Mouse (Mus musculus) kidney, postnatal 36 days (tissue): ENCODE data around the gene Faf1.
"Not testable (repeated sequence)": the region's sequence is repeated elsewhere in the genome, so short reads cannot be mapped to it uniquely, and the experiment has no call there.

Source experiments
- DNase-seq, 2 experiments: peaks; one replicate each; pipeline ENCODE4 v3.0.0; 2021 to 2022; ENCODE audit warnings: mixed read lengths in 2 of 2

The Faf1 gene

DNA sequence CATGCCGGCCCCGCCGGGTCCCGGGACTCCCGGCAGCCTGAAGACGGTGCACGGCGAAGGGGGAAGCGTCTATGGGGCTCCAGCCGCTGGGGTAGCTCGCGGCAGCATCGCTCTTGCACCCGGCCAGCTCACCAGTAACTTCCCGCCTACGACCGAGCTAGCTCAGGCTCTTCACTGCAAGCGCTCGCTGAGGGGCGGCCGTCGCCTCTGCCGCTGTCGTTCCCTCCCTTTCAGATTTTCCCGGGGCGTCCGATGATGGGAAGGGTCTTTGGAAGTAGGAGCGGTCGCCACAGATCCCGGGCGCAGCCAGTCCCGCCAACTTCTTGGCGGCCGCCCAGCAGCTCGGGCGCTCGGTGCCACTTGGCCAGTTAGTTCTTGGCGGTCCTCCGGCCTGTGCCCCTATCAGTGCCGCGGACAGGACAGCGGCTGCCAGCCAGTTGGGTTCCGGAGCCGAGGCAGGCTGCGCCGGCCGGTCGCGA, 10.4 kb upstream of the Faf1 start:
- peak; percentile 30 to 82 for DNase-seq

DNA sequence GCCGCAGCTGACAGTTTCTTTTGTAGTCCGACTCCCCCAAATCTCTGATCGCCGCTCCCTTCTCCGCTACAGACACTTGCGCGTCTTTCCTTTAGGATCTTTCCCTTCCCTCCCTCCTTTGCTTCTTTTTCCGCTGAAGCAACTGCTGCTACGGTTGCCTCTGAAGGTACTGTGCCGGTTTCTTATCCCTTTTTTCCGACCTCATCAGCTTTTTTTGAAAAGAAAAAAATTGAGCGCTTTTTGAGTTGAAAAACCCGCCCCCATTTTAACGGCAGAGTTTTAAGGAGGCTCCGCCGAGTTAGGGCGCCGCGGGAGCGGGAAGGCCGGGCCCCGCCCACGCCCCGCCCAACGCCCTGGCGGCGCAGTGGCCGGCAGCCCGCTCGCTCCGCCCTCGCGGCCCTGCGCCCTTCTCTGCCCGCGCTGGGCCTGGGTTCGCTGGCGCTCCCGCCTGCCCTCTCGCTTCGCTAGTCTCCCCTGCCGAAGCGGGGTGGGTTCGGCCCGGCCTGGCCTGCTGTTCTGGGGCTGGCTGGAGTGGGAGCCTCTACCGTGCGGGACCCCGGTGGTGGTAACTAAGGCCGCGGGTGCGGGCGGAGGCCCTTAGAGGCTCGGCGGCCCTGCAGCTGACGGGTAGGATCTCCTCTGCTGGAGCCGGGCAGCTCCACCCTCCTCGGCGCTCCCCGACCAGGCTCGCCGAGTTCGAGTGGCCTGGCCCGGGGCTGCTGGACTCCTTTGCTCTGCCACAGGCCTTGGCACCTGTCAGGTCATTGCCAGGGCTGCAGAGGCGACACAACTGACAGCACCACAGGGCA, 9.7 kb upstream of the Faf1 start, which contains the start of gene Cdkn2c:
TSS of gene Cdkn2c (minus strand) at position 729 of the 809 bp plus-strand sequence.
- DNase-seq, result peak; percentile 90 to 95

DNA sequence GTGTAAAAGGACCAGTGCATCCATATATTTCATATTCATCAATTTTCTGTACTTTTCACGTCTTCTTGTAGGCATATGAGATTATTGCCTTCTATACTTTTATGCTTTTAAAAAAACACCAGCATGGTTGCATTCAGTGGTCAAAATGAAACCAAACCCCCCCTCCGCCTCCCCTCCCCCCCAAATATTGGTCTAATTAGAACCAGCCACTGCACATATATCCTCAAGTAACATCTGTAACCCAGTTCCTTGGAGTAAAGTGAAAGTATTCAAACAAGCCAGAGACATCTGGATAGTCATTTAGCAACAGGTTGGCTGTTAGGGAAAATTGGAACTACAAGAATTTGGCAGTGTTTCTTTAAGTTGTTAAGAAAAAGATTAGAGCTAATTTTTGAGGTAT, 8.9 kb upstream of the Faf1 start:
- no peak for DNase-seq

DNA sequence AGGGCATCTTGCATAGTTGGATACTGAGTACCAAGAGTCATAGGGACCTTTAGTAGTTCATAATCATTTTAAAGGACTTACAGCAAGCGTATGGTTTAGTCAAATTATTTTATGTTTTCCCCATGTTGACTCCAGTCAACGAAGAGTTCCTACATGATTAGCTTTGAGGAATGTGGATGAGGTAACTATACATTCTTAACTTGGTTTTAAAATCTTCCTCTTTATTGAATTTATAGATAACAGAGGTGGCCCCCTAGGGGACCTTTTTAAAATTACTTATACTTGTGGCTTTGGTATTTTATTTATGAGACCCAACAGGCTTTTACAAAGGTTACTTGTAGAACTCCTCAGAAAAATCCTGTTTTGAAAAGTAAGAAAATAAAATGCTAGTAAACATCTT, 6.2 kb upstream of the Faf1 start:
- DNase-seq, result no peak

DNA sequence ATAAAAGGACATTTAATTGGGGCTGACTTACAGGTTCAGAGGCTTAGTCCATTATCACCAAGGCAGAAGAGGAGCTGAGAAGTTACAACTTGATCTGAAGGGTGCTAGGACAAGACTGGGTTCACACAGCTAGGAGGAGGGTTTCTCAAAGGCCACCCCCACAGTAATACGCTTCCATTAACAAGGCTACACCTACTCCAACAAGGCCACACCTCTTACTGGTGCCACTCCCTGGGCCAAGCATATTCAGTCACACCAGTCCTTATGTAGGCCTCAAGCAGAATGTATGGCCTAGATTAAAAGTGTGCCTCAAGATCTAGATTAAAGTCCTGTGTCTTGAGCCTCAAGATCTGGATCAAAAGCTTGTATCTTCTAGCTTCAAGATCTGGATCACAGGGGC, 4.4 kb upstream of the Faf1 start:
- no peak for DNase-seq

DNA sequence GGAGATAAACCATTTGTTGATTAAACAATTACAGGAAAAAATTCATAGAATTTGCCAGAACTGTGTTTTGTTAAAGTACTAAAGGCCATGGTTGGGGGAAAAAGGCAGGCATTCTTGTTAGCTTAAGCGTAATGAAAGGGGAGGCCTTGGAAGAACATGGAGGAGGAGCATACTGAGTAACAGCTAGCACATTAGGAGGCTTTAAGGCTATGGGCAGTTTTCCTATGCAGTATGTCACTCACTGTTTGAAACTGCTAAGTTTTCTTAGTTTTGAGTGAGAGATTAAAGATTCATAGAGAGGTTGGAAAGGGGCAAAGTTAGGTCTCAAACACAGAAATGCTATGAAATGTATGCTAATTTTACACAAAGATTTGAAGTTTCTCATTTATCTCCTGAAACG, 2.3 kb upstream of the Faf1 start:
- DNase-seq, result no peak

DNA sequence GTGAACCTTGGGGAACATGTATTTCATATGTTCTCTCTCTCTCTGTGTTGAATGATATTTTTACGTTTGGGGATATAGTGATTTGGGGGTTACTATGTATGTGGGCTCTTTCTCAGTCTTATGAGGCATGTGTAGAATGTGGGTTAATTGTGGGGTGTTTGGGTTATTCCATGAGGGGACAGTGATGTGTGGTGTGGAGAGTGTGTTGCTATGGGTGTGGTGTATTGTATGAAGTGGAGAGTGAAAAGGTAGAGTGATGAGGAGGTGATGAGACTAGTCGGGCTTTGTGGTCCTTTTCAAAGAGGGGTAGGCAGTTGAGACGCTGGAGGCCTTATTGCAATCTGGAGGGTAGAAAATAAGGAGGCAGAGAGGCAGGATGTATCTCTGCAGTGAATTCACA, 833 bp downstream of the Faf1 start:
- no peak for DNase-seq

DNA sequence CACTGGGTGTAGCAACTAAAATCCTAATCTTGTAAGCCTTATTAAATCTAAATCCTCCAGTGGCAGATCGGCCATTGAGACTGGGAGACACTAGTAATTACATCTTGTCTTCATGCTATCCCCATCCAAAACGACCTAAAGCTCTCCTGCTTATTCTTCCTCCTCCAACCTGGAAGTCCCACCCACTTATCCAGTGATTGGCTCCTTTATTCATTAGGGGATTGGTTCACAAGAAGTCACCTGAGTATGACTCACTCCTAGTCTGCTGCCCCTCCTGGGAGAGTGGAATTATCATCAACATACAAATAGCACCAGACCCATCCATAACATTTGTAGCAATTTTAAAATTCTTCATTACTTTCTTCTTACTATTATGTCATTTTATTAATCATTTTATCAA, 7.2 kb downstream of the Faf1 start:
- DNase-seq, result no peak

DNA sequence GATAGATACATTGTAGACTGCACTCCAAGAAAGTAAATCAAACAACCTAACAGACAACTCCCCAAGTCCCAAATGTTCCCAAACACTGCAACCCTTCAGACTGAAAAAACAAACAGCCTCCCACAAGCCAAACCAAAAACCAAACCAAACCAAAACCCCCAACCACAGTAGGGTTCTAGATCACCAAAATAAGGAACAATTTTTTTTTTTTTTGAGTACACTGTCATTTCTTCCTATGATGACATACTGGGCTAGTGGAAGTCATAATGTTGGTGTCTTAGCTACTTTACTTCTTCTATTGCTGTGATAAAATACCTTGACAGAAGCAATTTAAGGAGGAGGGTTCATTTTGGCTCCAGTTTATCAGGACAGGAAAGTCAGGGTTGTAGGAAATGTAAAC, 16.3 kb downstream of the Faf1 start:
- DNase-seq, result no peak

DNA sequence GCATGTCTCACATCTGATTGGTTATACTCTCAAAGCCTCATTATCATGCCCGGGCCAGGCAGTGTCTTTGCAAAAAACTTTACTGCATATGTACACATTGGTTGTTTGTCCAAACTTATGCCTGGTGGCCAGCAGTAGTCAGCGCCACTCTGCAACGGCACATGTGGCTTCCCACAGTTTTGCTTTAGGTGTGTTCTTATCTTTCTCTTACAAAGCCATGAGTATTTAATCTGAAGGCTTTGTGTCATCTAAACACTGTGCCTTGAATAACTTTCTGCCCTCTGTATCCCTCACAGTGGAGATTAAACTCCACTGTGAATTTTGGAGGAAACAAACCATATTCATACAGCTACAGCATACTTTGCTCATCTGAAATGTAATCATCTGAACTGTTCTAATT, 24.3 kb downstream of the Faf1 start:
- not testable (repeated sequence) for DNase-seq

DNA sequence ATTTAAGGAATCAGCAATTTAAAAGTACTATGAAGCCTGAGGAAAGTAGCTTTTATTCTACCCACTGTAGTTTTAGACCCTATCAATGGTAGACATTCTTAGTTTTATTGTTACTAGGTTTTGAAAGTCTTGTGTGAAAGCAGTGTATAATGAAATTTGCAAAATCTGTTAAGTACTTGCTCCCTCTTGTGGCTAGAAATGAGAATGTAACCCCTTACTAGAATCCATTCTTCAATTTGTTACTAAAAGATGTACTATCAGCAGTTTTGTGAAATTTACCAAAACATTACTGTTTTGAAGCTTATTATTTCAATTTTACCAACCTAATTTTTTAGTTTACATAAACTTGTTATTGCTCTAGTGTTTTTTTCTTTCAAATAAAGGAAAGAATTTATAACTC, 27.2 kb downstream of the Faf1 start:
- peak in 1 of 2 experiments; percentile 56 for DNase-seq

DNA sequence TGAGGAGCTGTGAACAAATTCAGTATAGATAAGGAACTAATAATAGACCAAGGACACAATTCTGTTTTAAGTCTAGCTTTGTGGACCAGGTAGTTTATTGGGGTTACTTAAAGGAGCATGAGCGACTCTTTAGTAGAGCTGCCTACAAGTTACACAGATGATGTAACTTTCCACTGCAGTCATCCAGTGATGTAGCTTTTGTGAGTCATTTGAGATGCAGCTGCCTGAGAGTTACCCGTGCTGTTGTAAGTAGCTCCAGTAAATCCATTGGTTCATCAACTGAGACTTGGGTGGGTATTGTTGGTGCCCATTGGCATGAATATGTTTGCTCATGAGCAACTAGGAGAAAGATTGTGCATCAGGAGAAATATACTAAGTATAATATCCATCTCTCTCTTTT, 29.0 kb downstream of the Faf1 start:
- DNase-seq, result no peak

DNA sequence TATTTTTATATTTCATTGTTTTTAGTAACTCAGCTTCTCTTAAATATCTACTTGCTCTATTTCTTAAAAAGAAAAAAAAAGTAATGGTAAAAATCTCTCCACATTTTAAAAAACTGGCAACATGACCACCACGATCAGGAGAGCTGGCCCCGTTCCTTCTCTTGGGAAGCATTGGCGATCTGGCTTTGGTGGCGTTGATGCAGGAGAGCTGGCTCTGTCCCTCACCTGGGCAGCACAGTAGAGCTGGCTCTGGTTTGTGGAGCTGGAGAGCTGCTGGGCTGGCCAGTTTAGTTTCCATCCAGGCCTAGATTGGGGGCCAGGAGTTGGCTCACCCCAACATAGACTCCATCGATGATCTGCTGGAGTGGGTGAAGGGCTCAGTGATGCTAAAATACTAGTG, 42.9 kb downstream of the Faf1 start:
- DNase-seq, result no peak

DNA sequence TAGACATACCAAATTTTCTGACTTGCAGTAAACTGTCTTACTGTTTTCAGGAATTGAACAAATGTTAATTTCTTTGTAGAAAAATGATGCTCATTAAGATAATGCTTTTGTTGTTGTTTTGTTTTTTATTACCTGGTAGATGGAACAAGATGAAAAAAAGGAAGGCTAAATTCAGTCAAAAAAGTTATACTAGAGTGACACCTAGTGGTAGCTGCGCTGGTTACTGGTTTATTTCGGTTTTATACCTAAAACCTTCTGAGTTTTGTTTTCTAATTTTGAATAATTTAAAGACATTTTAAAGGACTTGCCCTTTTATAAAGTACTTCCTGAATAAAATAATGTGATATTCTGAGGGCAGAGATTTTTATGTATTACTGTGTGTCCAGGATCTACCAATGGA, 52.9 kb downstream of the Faf1 start:
- peak; percentile 44 to 61 for DNase-seq

DNA sequence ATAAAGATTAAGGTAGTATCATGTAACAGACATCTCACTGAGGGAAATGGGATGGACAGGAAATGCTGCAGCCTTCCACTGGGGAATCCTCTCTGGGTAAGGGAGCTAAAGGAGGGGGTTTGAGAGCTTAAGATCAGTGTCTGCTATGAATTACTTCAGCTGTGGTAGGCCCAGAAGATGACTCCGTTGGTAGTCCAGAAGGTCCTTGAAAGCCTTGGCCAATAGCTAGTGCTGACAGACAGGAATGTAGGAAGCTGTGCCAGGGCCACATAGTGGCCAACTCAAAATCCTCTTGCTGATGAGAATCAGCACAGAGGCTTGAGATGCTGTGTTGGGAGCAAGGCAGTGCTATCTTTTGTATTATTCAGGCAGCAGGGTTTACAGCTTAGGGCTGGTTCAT, 59.4 kb downstream of the Faf1 start:
- DNase-seq, result no peak

DNA sequence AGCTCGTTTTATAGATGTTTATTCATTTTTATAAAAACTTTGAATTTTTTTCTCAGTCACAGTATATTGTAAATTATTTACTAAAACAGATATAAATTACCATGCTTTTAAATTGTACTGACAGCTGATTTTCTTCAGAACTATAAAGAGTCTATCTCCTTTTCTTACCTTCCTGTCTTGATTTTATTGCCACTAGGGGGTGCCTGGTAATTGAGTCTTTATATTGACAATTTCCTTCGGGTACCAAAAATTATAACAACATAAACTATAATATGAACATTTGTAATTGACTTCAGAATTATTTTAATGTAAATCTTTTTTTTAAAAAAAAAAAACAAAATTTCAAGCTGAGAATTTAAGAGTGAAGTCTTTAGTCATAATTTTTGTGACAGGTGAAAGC, 67.6 kb downstream of the Faf1 start:
- DNase-seq, result peak in 1 of 2 experiments; percentile 4

DNA sequence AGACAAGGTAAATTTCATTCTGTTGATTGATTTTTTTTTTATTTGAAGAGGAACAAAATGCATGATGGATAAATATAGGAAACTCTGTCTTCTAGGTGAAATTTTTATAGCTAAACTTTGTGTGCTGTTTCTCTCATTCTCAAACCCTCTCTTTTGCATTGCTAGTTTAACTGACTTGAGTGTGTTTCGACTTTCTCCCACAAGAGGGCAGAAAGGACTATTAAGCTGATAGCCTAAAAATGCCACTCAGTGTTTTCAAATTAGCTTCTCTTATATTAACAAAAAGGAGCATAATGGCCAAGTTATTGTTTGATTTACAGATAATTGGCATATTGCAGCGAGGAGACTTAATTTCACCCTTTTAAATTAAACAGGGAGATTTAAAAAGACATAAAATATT, 82.6 kb downstream of the Faf1 start:
- peak; percentile 35 to 72 for DNase-seq

DNA sequence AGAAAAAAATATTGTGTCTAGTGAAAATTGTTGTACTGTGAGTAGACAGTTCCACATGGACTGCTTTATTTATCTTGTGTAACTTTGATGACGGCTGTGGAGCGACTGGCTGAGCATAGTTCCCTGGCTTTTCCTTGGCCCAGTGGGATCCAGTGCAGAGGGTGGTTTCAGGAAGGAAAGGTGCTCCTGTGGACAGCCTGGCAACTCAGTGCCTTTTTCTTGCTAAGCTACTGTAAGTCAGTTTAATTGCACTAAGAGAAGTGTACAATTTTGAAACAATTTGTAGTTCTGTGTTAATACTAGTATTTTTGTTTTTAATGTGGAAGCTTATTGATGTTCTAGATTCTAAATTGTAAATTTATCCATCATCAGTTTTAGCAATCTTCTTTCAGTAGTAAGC, 83.5 kb downstream of the Faf1 start:
- DNase-seq, result no peak

DNA sequence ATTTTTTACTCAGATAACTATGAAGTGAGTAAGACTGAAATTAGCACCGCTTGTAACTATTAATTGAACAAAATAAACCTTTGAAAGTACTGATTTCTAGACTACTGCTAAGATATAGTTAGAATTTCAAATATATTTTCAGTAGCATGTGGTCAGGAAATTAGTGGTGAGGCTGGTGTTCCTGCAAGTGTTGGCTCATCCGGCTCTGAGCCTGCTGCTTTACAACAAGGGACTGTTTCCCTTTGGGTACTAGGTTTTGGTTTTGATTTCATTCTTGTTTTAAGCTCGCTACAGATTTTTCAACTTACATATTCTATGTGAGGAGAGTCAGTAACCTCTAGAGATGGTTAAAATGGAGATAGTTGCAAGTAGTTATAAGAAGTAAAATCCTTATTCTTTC, 84.1 kb downstream of the Faf1 start:
- no peak for DNase-seq

DNA sequence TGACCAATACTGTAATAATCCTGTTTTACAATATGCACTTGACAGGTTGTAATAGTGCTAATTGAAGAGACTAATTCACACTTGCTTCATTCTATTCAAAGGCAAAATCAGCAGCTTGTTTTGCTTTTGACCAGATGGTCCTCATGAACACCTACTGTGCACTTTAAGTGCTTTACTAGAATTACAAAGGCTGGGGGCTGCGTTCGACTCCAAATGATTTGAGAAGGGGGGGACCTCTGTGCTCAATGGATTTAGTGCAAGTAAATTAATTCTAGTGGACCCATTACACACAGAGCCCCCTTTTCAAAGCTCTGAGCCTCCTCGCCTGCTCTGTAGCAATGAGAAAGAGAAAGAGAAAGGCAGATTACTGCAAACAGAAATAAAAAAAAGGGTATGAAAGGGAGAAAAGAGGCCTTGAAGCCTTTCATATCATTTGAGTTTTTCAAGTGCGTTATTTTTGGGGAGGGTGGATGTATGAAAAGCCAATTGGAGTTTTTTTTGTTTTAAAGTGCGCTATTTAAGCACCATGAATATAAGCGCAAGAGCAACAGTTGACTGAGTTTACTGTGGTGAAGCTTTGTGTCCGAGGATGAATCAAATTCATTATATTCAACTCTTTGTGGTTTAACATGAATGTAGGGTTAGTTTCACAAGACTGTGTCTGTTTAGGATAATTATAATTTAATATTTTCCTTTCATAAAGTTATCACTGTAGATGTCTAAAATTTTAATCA, 86.5 kb downstream of the Faf1 start:
- no peak for DNase-seq

DNA sequence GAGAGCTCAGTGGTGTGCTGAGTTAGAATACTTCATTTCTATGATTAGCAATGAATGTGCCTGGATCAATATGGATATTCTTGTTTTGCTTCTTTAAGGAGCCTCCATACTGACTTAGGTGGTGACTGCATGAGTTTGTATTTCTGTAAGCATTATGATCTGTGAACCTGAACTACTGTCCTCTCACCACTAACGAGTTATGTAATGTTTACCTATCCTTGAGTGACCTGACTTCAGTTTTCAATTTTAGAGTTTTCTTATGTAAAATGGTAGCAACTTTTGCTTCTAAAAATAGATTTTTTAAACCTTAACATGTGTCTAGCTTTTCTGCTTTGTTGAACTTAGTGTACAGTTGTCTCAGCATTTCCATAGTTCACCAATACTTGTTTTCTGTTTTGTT, 92.7 kb downstream of the Faf1 start:
- DNase-seq, result peak in 1 of 2 experiments; percentile 25

DNA sequence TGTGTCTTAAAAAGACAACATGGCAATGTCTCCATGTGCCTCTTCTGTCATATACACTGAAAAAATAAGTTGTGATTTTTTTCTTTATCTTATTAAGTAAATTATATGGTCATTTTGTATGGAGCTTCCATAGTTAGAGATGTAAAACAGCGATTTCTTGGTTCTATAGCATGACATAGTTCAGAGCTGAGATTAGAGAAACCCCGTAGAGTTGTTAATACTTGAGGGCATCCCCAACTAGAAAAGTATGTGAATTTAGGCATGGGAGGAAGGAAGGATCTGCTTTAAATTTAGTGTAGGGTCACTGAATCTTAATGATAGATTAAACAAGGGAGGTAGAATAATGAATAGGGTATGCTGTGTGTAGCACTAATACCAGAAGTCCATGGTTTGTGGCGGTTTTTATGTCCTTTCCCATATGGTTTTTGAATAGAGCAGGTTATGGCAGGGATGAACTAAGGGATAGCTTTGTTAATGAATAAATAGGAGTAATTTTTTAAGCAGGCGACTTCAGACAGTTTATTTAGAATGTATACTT, 106.3 kb downstream of the Faf1 start:
- DNase-seq, result no peak

DNA sequence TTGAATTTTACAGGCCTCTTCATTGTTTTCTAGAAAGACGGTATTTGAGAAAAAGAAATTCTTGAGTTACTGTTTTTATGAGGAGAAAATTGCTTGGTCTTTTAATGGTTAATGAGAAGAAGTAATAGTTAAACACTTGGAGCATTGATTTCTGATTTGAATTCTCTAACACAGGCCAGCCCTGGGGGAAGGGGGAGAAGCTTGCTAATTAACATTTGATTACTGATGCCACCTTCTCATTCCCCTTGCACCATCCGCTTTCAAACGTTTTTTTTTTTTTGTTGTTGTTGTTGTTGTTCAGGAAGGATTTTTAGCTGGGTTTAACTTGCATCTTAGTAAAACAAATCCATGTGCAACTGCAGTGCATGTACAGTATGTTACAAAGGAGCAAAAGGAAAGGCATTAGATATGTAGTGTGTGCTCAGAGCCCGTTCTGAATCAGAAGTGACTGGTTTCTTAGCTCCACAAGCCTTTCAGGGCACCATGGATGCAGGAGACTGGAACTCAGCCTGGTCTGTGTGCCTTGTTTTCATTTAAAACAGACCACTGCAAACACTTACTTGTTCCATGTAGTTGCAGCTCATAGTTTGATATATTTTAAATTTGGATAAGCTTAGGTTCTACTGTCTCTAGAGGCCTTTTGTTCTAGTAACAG, 113.1 kb downstream of the Faf1 start:
- no peak for DNase-seq
